Mouse (Mus musculus) spleen, adult 2 months (tissue): Measurements from ENCODE around the gene Stx19. TPM values are rescaled to one million over a fixed set of nuclear protein-coding genes. Genes with fewer than 3 reads are reported as not detected.

Experiments used
- DNase-seq, 2 experiments: peaks; one replicate each; pipeline versions ENCODE4 v3.0.0 to v3.0.0-alpha.2; 2012 to 2021; ENCODE audit warnings: low spot score in 2 of 2, low read depth in 1 of 2
- H3K27ac ChIP-seq: fragments of 200-500 bp; 2 replicates; pipeline ENCODE4 v1.5.1; 2012; ENCODE audit warnings: low read length, inconsistent platforms; ENCODE audit not compliant: insufficient read depth
- H3K27me3 ChIP-seq: fragments of 200-500 bp; 2 replicates; pipeline ENCODE4 v1.6.1; 2012; ENCODE audit warnings: mild to moderate bottlenecking, moderate library complexity, low read length, inconsistent platforms; ENCODE audit not compliant: control insufficient read depth, insufficient read depth
- H3K36me3 ChIP-seq: fragments of 200-500 bp; 2 replicates; pipeline ENCODE4 v1.6.1; 2012; ENCODE audit warnings: mild to moderate bottlenecking, low read length, inconsistent platforms; ENCODE audit not compliant: control insufficient read depth, insufficient read depth
- H3K4me1 ChIP-seq: fragments of 200-500 bp; 2 replicates; pipeline ENCODE4 v1.6.1; 2011; ENCODE audit warnings: inconsistent platforms; ENCODE audit not compliant: control insufficient read depth, insufficient read depth, insufficient read length
- H3K4me3 ChIP-seq: fragments of 200-500 bp; 2 replicates; pipeline ENCODE4 v1.5.1; 2011; ENCODE audit warnings: mild to moderate bottlenecking, inconsistent platforms; ENCODE audit not compliant: insufficient read depth, insufficient read length; ENCODE audit errors: extremely low read depth
- CTCF ChIP-seq: fragments of 200-500 bp; IDR thresholded peaks from 2 replicates; pipeline ENCODE4 v1.5.1; 2011; ENCODE audit warnings: mild to moderate bottlenecking, inconsistent platforms; ENCODE audit not compliant: insufficient read depth, insufficient read length, insufficient replicate concordance; ENCODE audit errors: extremely low read depth
- POLR2A ChIP-seq: fragments of 200-500 bp; IDR thresholded peaks from 2 replicates; pipeline ENCODE4 v1.6.1; 2011; ENCODE audit warnings: low read depth, low read length, inconsistent platforms
- WGBS: fragments of 180-500 bp; shearing (Covaris S2); methylation state at CpG from one replicate; pipeline ENCODE4 v1.1.7; 2018; 5-methylcytosine and 5-hydroxymethylcytosine counted together
- polyA plus RNA-seq: library from polyadenylated mRNA; depleted of rRNA; stranded (reverse); fragments of >200 nt; gene quantifications from 2 replicates; pipeline ENCODE4 v1.2.3, GENCODE M21; 2012

Stx19 gene
- polyA plus RNA-seq, 1 experiment, result not detected

DNA sequence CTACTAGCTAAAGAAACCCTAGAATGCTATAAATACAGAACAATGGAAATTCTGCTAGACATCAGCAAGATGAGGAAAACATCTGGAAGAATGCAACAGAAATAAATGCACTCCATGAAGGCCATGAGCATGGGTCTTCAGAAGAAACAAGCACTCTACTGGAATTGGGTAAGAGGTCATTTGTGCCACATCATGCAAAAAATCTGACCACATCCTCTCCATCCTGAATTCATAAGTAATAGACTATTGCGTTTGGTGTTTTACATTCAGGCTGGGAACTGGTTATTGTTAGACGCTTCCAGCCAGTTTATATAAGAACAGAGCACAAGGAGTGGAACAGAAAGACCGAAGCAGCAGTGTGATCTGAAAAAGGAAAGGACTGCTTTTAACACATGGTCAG is 15.7 kb upstream of the Stx19 start:
- no peak for TF ChIP-seq POLR2A
- no peak for TF ChIP-seq CTCF
- DNase-seq, result no peak
- H3K27me3 ChIP-seq, result no peaks in the 10 kb centered on the region
- WGBS, result 87% methylated on average over 3 of the region's 3 CpGs
- H3K36me3 ChIP-seq, result peaks cover 2% of the 10 kb centered on the region; the same call in 1 of the 2 replicates
- H3K27ac ChIP-seq, result no peak overlapping the region
- no peaks in the 10 kb centered on the region for H3K4me1 ChIP-seq
- no peak overlapping the region for H3K4me3 ChIP-seq

DNA sequence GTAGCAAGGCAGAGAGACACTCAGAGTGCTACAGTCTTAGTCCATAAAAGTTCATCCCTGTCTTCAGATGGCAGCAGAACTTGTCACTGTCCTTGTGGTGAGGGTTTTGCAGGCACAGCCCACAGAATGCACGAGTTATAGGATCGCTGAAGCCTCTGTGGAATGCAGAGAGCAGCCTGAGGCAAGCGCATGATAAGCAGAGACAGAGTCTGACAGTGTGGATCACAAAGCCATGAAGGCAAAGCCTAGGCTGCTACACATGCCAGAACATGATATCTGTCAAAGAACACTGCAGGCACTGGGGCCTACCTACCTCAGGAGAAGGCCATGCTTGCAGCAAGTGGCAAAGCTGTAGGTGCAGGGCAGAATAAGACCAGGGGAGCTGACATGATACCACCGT is 15.1 kb upstream of the Stx19 start:
- TF ChIP-seq POLR2A, result no peak
- no peak for TF ChIP-seq CTCF
- no peak overlapping the region for H3K27ac ChIP-seq
- DNase-seq, result no peak
- H3K4me1 ChIP-seq, result no peaks in the 10 kb centered on the region
- WGBS, result 90% methylated on average over 4 of the region's 4 CpGs
- H3K27me3 ChIP-seq, result no peaks in the 10 kb centered on the region
- H3K4me3 ChIP-seq, result no peak overlapping the region
- H3K36me3 ChIP-seq, result peaks cover 2% of the 10 kb centered on the region; the same call in 1 of the 2 replicates

DNA sequence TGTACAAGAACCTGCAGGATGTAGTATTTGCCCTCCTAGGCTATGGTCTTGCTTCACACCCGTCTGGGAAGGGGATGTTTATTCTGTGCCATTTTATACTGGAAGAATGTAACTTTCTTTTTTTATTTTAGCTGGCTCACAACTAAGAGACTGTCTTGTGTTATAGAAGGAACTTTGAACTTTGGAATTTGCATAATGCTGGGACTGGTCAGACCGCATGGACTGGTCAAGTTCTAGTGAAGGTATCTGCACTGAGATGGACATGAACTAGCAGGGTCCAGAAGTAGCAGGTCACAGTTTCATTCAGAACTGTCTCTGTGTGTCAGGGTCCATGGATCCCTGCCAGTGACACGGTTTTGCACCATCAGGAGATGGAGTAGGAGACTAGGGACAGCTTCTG is 14.6 kb upstream of the Stx19 start:
- no peak for TF ChIP-seq CTCF
- no peak for TF ChIP-seq POLR2A
- WGBS, result 95% methylated on average over 3 of the region's 3 CpGs
- Histone ChIP-seq H3K36me3 (peaks cover 2% of the 10 kb centered on the region; the same call in 1 of the 2 replicates), H3K4me3 (no peak overlapping the region), H3K27me3 (no peaks in the 10 kb centered on the region), H3K4me1 (no peaks in the 10 kb centered on the region), H3K27ac (no peak overlapping the region)
- DNase-seq, result no peak

GRCm38 (mm10) chr16:62804621-62805020 is 9.9 kb upstream of the Stx19 start:
- Histone ChIP-seq H3K27ac (no peak overlapping the region), H3K4me1 (0 out of 2 replicates have a peak, but pooled peaks cover 4% of the 10 kb centered on the region), H3K36me3 (peaks cover 2% of the 10 kb centered on the region; the same call in 1 of the 2 replicates), H3K4me3 (no peak overlapping the region), H3K27me3 (no peaks in the 10 kb centered on the region)
- 96% methylated on average over 3 of the region's 3 CpGs for WGBS
- no peak for TF ChIP-seq POLR2A
- no peak for TF ChIP-seq CTCF
- DNase-seq, result no peak

DNA sequence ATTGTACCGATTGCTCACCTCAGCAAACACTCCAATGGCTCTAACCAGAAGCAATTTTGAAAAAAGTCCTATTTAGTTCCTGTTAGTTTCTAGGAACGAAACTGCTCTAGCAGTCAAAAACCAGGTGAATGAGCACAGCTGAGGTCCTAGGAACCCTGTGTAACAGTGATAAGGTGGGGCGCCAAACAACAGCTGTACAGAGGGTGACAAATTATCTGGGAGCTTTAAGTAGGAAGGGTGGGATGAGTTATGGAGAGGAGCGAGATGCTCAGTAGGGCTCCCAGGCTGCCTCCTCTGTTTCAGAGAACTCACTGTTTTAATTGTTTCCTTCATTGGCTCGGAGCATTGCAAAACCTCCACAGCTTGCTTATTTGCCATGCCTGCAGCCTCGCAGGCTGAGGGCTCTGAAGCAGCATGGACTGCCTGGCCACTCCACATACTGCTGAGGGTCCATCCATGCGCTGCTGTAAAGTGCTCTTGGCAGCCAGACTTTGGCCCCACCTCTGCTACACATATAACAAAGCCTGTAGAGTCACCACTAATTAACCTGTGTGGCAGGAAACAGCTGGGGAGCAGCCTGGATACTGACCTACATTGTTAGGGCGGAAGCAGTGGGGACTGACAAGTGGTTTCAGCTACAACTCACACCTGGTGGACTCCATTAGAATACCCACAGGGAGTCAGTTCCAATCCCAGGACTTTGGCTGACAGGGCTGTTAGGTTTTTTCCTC is 7.1 kb upstream of the Stx19 start:
- Histone ChIP-seq H3K4me3 (no peak overlapping the region), H3K36me3 (peaks cover 2% of the 10 kb centered on the region; the same call in 1 of the 2 replicates), H3K27ac (no peak overlapping the region), H3K27me3 (no peaks in the 10 kb centered on the region), H3K4me1 (0 out of 2 replicates have a peak, but pooled peaks cover 4% of the 10 kb centered on the region)
- TF ChIP-seq POLR2A, result no peak
- TF ChIP-seq CTCF, result no peak
- no peak for DNase-seq
- WGBS, result 68% methylated on average over 8 of the region's 8 CpGs

GRCm38 (mm10) chr16:62810855-62811254 is 3.6 kb upstream of the Stx19 start:
- WGBS, result 90% methylated on average over 4 of the region's 4 CpGs
- no peak overlapping the region for H3K4me3 ChIP-seq
- 0 out of 2 replicates have a peak, but pooled peaks cover 4% of the 10 kb centered on the region for H3K4me1 ChIP-seq
- DNase-seq, result no peak
- H3K27ac ChIP-seq, result no peak overlapping the region
- H3K27me3 ChIP-seq, result no peaks in the 10 kb centered on the region
- no peaks in the 10 kb centered on the region for H3K36me3 ChIP-seq
- TF ChIP-seq POLR2A (no peak), CTCF (no peak)

DNA sequence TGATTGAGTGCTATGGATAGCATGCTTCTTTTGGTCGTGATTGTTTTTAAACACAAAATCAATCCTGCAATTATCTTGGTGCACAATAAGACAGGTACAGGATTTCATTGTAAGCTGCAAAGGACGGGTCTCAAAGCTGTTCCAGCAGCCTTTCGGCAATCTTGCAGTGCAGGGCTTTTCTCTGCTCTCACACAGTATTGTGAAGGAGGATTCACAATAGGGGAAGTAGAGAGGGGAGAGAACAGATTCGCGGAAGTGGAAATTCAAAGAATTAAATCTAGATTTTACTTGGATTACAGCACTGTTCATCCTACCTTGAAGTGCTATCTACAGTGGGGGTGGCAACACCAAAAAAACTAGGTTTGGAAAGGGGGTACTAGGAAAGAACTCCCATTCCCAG is 686 bp upstream of the Stx19 start:
- H3K27me3 ChIP-seq, result no peaks in the 10 kb centered on the region
- H3K27ac ChIP-seq, result no peak overlapping the region
- WGBS, result 87% methylated on average over 5 of the region's 5 CpGs
- no peaks in the 10 kb centered on the region for H3K36me3 ChIP-seq
- no peak for DNase-seq
- TF ChIP-seq CTCF (no peak), POLR2A (no peak)
- no peaks in the 10 kb centered on the region for H3K4me1 ChIP-seq
- no peak overlapping the region for H3K4me3 ChIP-seq
